11 mouse cellular contexts compared by ENCODE assay signal in genomic region chr8:83592682-83593081, GRCm38 (mm10). TPM values are rescaled to one million over a fixed set of nuclear protein-coding genes. Genes with fewer than 3 reads are reported as not detected.
DNase-seq lines count a peak whose midpoint lies in the region; ATAC-seq and TF ChIP-seq lines count a peak whose summit lies in the region.
"Had no signal": no experiment of that assay in that cellular context is flagged by ENCODE, and none has a peak within 500 bp of the region (broad histone marks: within the 10 kb centered on the region; RNA-seq: fewer than 3 reads in every experiment).

No protein-coding gene starts in this region.

- no peak for TF ChIP-seq CTCF in G1E (IDR thresholded peaks at IDR 0.05; ENCODE audit: low read depth, low read length)

- peak overlapping the region; percentile 63 for H3K4me2 ChIP-seq in hindbrain, embryonic 14.5 days (replicated peaks)
- peak overlapping the region; percentile 74 for H3K4me2 ChIP-seq in midbrain, embryonic 14.5 days (ENCODE audit: low read length)

- peak overlapping the region; percentile 97 for H3K9ac ChIP-seq in hindbrain, embryonic 14.5 days
- H3K9ac ChIP-seq in midbrain, embryonic 14.5 days (replicated peaks; ENCODE audit: low read length) = peak overlapping the region; percentile 87

- DNase-seq in heart, embryonic 10.5 days (ENCODE audit: low spot score) = no peak
- no peak for DNase-seq in heart, postnatal 4 days
- no peak for DNase-seq in G1E (ENCODE audit: low spot score)
- no peak for DNase-seq in hindbrain, embryonic 14.5 days (ENCODE audit: low spot score)
- no peak for DNase-seq in midbrain, embryonic 14.5 days
- no peak for DNase-seq in ovary, postnatal 14 days (ENCODE audit: low spot score)
- DNase-seq in thymus, postnatal 0 days (ENCODE audit: low spot score) = no peak
- no peak for DNase-seq in lung, postnatal 4 days
- DNase-seq: adrenal gland, postnatal 36 days; B cell, adult 2 months; gastrocnemius, postnatal 14 days had no signal

- H3K36me3 ChIP-seq in heart, embryonic 10.5 days = peaks cover 25% of the 10 kb centered on the region
- peaks cover 48% of the 10 kb centered on the region for H3K36me3 ChIP-seq in G1E (replicated peaks)
- peaks cover 14% of the 10 kb centered on the region; the same call in 1 of the 2 replicates for H3K36me3 ChIP-seq in hindbrain, embryonic 14.5 days (replicated peaks; ENCODE audit: control insufficient read depth, insufficient read depth)
- H3K36me3 ChIP-seq in midbrain, embryonic 14.5 days (ENCODE audit: control insufficient read depth, insufficient read depth, low read length) = peaks cover 18% of the 10 kb centered on the region

- H3K27ac ChIP-seq in heart, embryonic 10.5 days = no peak overlapping the region
- H3K27ac ChIP-seq in hindbrain, embryonic 14.5 days = no peak overlapping the region
- no peak overlapping the region for H3K27ac ChIP-seq in midbrain, embryonic 14.5 days (replicated peaks; ENCODE audit: low read depth, low read length)

- no peaks in the 10 kb centered on the region for H3K9me3 ChIP-seq in heart, embryonic 10.5 days
- H3K9me3 ChIP-seq in G1E (replicated peaks) = no peaks in the 10 kb centered on the region
- no peaks in the 10 kb centered on the region for H3K9me3 ChIP-seq in hindbrain, embryonic 14.5 days (ENCODE audit: control insufficient read depth, low read length)
- H3K9me3 ChIP-seq in midbrain, embryonic 14.5 days (ENCODE audit: control insufficient read depth, low read length) = no peaks in the 10 kb centered on the region

- ATAC-seq in G1E (ENCODE audit: extremely low read depth, insufficient number of reproducible peaks, low FRiP score, poor library complexity, severe bottlenecking) = no peak
- no peak for ATAC-seq in hindbrain, embryonic 14.5 days (ENCODE audit: low FRiP score)
- ATAC-seq in midbrain, embryonic 14.5 days (ENCODE audit: low FRiP score, low TSS enrichment) = no peak

- peaks cover 23% of the 10 kb centered on the region for H3K4me1 ChIP-seq in heart, embryonic 10.5 days
- peaks cover 27% of the 10 kb centered on the region for H3K4me1 ChIP-seq in G1E (ENCODE audit: insufficient read depth, low read depth, low read length)
- H3K4me1 ChIP-seq in hindbrain, embryonic 14.5 days (replicated peaks; ENCODE audit: control insufficient read depth, insufficient read depth, low read length) = peaks cover 42% of the 10 kb centered on the region
- peaks cover 36% of the 10 kb centered on the region for H3K4me1 ChIP-seq in midbrain, embryonic 14.5 days (ENCODE audit: control insufficient read depth, insufficient read depth, low read length)

- WGBS in heart, embryonic 10.5 days = 80% methylated on average over 3 of the region's 3 CpGs
- WGBS in hindbrain, embryonic 14.5 days = 54% methylated on average over 3 of the region's 3 CpGs
- WGBS in midbrain, embryonic 14.5 days = 68% methylated on average over 3 of the region's 3 CpGs

- no peaks in the 10 kb centered on the region for H3K27me3 ChIP-seq in heart, embryonic 10.5 days (ENCODE audit: insufficient read depth, poor library complexity, severe bottlenecking)
- H3K27me3 ChIP-seq in G1E (ENCODE audit: insufficient read depth, low read length) = no peaks in the 10 kb centered on the region
- no peaks in the 10 kb centered on the region for H3K27me3 ChIP-seq in hindbrain, embryonic 14.5 days (ENCODE audit: control insufficient read depth, insufficient read depth, low read length)
- H3K27me3 ChIP-seq in midbrain, embryonic 14.5 days (ENCODE audit: control insufficient read depth, insufficient read depth, low read length) = no peaks in the 10 kb centered on the region

- peak overlapping the region; percentile 84 for H3K4me3 ChIP-seq in heart, embryonic 10.5 days
- peak overlapping the region; percentile 14; the same call in 1 of the 2 replicates for H3K4me3 ChIP-seq in G1E (ENCODE audit: low read depth, low read length)
- peak overlapping the region; percentile 96 for H3K4me3 ChIP-seq in hindbrain, embryonic 14.5 days (replicated peaks; ENCODE audit: low read length)
- peak overlapping the region; percentile 89 for H3K4me3 ChIP-seq in midbrain, embryonic 14.5 days (replicated peaks; ENCODE audit: low read depth, low read length)

RNA-seq across cellular contexts. Expression of gene Tecr, which starts 15.1 kb away (rescaled TPM):
- polyA plus RNA-seq in heart, embryonic 10.5 days (2016; fragmentation: Nextera tagmentation; extraction: Ambion mirVana) = 568 and 608 TPM in 2 replicates
- 100 to 1,000 TPM; 162 to 169 TPM for total RNA-seq in heart, postnatal 4 days (2021)
- 305 and 398 TPM in 2 replicates for total RNA-seq in G1E (2014; fragmentation: Nextera tagmentation)
- total RNA-seq in G1E (2017) = 145 and 186 TPM in 2 replicates
- polyA plus RNA-seq in G1E (2012) = 168 and 216 TPM in 2 replicates
- 1,444 and 1,536 TPM in 2 replicates for polyA plus RNA-seq in hindbrain, embryonic 14.5 days (2014; fragmentation: Nextera tagmentation; extraction: Ambion mirVana)
- polyA plus RNA-seq in midbrain, embryonic 14.5 days (2014; fragmentation: Nextera tagmentation; extraction: Ambion mirVana) = 987 and 1,278 TPM in 2 replicates
- polyA plus RNA-seq in thymus, postnatal 0 days (2015; fragmentation: Nextera tagmentation; extraction: Ambion mirVana) = 315 and 341 TPM in 2 replicates

RNA-seq across cellular contexts. Expression of gene Dnajb1, which starts 15.3 kb away (rescaled TPM):
- 51.9 and 71.5 TPM in 2 replicates for polyA plus RNA-seq in heart, embryonic 10.5 days (2016; fragmentation: Nextera tagmentation; extraction: Ambion mirVana)
- total RNA-seq in heart, postnatal 4 days (2021) = 10 to 100 TPM; 21.3 to 22.8 TPM
- total RNA-seq in G1E (2014; fragmentation: Nextera tagmentation) (44.4 and 44.8 TPM in 2 replicates), G1E (2017) (37.8 and 37.9 TPM in 2 replicates)
- polyA plus RNA-seq in G1E (2012) = 36.0 and 42.1 TPM in 2 replicates
- 45.8 and 47.8 TPM in 2 replicates for polyA plus RNA-seq in hindbrain, embryonic 14.5 days (2014; fragmentation: Nextera tagmentation; extraction: Ambion mirVana)
- polyA plus RNA-seq in midbrain, embryonic 14.5 days (2014; fragmentation: Nextera tagmentation; extraction: Ambion mirVana) = 46.2 TPM in 2 replicates
- polyA plus RNA-seq in thymus, postnatal 0 days (2015; fragmentation: Nextera tagmentation; extraction: Ambion mirVana) = 71.2 and 92.9 TPM in 2 replicates

RNA-seq across cellular contexts. Expression of gene Ndufb7, which starts 26.2 kb away (rescaled TPM):
- polyA plus RNA-seq in heart, embryonic 10.5 days (2016; fragmentation: Nextera tagmentation; extraction: Ambion mirVana) = 479 and 560 TPM in 2 replicates
- total RNA-seq in heart, postnatal 4 days (2021) = 100 to 1,000 TPM; 517 to 525 TPM
- total RNA-seq in G1E (2014; fragmentation: Nextera tagmentation) = 37.5 and 68.9 TPM in 2 replicates
- total RNA-seq in G1E (2017) = 144 and 194 TPM in 2 replicates
- polyA plus RNA-seq in G1E (2012) = 213 and 233 TPM in 2 replicates
- 321 and 385 TPM in 2 replicates for polyA plus RNA-seq in hindbrain, embryonic 14.5 days (2014; fragmentation: Nextera tagmentation; extraction: Ambion mirVana)
- 346 and 405 TPM in 2 replicates for polyA plus RNA-seq in midbrain, embryonic 14.5 days (2014; fragmentation: Nextera tagmentation; extraction: Ambion mirVana)
- polyA plus RNA-seq in thymus, postnatal 0 days (2015; fragmentation: Nextera tagmentation; extraction: Ambion mirVana) = 503 and 517 TPM in 2 replicates

RNA-seq across cellular contexts. Expression of gene Olfr370, which starts 57.1 kb away (rescaled TPM):
- polyA plus RNA-seq in heart, embryonic 10.5 days (2016; fragmentation: Nextera tagmentation; extraction: Ambion mirVana) = not detected in 2 replicates
- not detected for total RNA-seq in heart, postnatal 4 days (2021)
- total RNA-seq in G1E (2014; fragmentation: Nextera tagmentation) (not detected in 2 replicates), G1E (2017) (0.12 and 0.22 TPM in 2 replicates)
- not detected in 2 replicates for polyA plus RNA-seq in G1E (2012)
- polyA plus RNA-seq in hindbrain, embryonic 14.5 days (2014; fragmentation: Nextera tagmentation; extraction: Ambion mirVana) = 0.13 TPM in 1 of 2 replicates, not detected in the other
- not detected in 2 replicates for polyA plus RNA-seq in midbrain, embryonic 14.5 days (2014; fragmentation: Nextera tagmentation; extraction: Ambion mirVana)
- not detected in 2 replicates for polyA plus RNA-seq in thymus, postnatal 0 days (2015; fragmentation: Nextera tagmentation; extraction: Ambion mirVana)
- total RNA-seq: adrenal gland, postnatal 36 days; gastrocnemius, postnatal 14 days had no signal

RNA-seq across cellular contexts. Expression of gene Gipc1, which starts 59.8 kb away (rescaled TPM):
- polyA plus RNA-seq in heart, embryonic 10.5 days (2016; fragmentation: Nextera tagmentation; extraction: Ambion mirVana) = 204 and 214 TPM in 2 replicates
- 10 to 100 TPM; 61.9 to 64.2 TPM for total RNA-seq in heart, postnatal 4 days (2021)
- total RNA-seq in G1E (2014; fragmentation: Nextera tagmentation) (27.7 and 37.7 TPM in 2 replicates), G1E (2017) (25.3 and 27.7 TPM in 2 replicates)
- 65.3 and 78.0 TPM in 2 replicates for polyA plus RNA-seq in G1E (2012)
- 102 and 119 TPM in 2 replicates for polyA plus RNA-seq in hindbrain, embryonic 14.5 days (2014; fragmentation: Nextera tagmentation; extraction: Ambion mirVana)
- 106 and 116 TPM in 2 replicates for polyA plus RNA-seq in midbrain, embryonic 14.5 days (2014; fragmentation: Nextera tagmentation; extraction: Ambion mirVana)
- 89.3 and 90.6 TPM in 2 replicates for polyA plus RNA-seq in thymus, postnatal 0 days (2015; fragmentation: Nextera tagmentation; extraction: Ambion mirVana)

Comparison
In these comparisons a context has a peak if more than half of its experiments do, and no peak if none do; other contexts are left out.
1. H3K4me3 ChIP-seq: peak in every context shown above with its lines; median percentile 96 in hindbrain, embryonic 14.5 days; 89 in midbrain, embryonic 14.5 days; 84 in heart, embryonic 10.5 days; 14 in G1E.